ENCODE assay signal across 8 mouse cellular contexts in the genomic region with DNA sequence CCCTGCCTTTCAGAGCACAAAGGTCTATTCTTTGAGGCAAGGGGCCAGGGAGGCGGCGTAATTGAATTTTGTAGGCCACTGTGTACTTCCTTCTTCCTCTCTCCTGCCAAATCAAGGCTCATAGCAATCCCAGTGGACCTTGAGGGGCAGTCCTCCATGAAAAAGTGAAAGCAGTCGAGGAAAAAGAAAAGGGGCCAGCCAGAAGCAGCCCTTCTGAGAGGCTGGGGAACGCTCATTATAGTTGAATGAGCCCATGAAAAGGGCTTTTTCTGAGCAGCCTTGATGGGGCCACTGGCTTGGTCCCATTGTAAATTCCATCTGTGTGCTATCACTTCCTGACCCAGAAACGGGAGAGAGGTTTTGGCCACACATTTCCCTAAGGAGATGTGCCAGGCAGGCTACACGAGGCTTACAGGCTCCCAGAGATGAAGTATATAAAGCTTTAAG. TPM values are rescaled to one million over a fixed set of nuclear protein-coding genes. Genes with fewer than 3 reads are reported as not detected.
DNase-seq lines count a peak whose midpoint lies in the region; ATAC-seq lines count a peak whose summit lies in the region.

No protein-coding gene starts in this region.

- ATAC-seq in embryonic facial prominence, embryonic 13.5 days (ENCODE audit: insufficient number of reproducible peaks, insufficient read depth, low FRiP score, low TSS enrichment, low read depth) = 0 out of 2 replicates have a peak, but pooled peaks have one; percentile 62
- peak; percentile 83 for ATAC-seq in limb, embryonic 13.5 days (ENCODE audit: low FRiP score, low read depth)

- no peak overlapping the region for H3K9ac ChIP-seq in embryonic facial prominence, embryonic 13.5 days
- no peak overlapping the region for H3K9ac ChIP-seq in limb, embryonic 13.5 days

- H3K27me3 ChIP-seq in embryonic facial prominence, embryonic 13.5 days = no peaks in the 10 kb centered on the region
- H3K27me3 ChIP-seq in limb, embryonic 13.5 days = no peaks in the 10 kb centered on the region

- peaks cover 26% of the 10 kb centered on the region for H3K4me1 ChIP-seq in embryonic facial prominence, embryonic 13.5 days
- peaks cover 27% of the 10 kb centered on the region for H3K4me1 ChIP-seq in limb, embryonic 13.5 days

- no peak overlapping the region for H3K4me3 ChIP-seq in embryonic facial prominence, embryonic 13.5 days
- no peak overlapping the region for H3K4me3 ChIP-seq in limb, embryonic 13.5 days

- H3K9me3 ChIP-seq in embryonic facial prominence, embryonic 13.5 days = no peaks in the 10 kb centered on the region; the same call in 1 of the 2 replicates
- no peaks in the 10 kb centered on the region for H3K9me3 ChIP-seq in limb, embryonic 13.5 days

- DNase-seq in layer of hippocampus, adult 18-20 months (ENCODE audit: low spot score in 2 of 2) = peak; percentile 47 to 76
- DNase-seq in layer of hippocampus, postnatal 25 days (ENCODE audit: extremely low spot score in 1 of 2, low spot score in 1 of 2) = no peak
- peak; percentile 93 for DNase-seq in heart, adult 8-10 months (ENCODE audit: low spot score)
- DNase-seq in kidney, adult 18-20 months = peak; percentile 66
- DNase-seq in ovary, adult 18-20 months (ENCODE audit: low spot score) = peak; percentile 54
- DNase-seq in c-Kit-positive CD71-positive TER-119-positive erythroid progenitor cells, embryonic 14.5 days (ENCODE audit: low spot score) = no peak

- 21% methylated on average over 6 of the region's 6 CpGs for WGBS in embryonic facial prominence, embryonic 13.5 days
- WGBS in limb, embryonic 13.5 days = 31% methylated on average over 6 of the region's 6 CpGs

- H3K36me3 ChIP-seq in embryonic facial prominence, embryonic 13.5 days = no peaks in the 10 kb centered on the region
- H3K36me3 ChIP-seq in limb, embryonic 13.5 days = no peaks in the 10 kb centered on the region

- H3K4me2 ChIP-seq in embryonic facial prominence, embryonic 13.5 days = peak overlapping the region; percentile 10; the same call in 1 of the 2 replicates
- peak overlapping the region; percentile 41 for H3K4me2 ChIP-seq in limb, embryonic 13.5 days (replicated peaks)

- H3K27ac ChIP-seq in embryonic facial prominence, embryonic 13.5 days = peak overlapping the region; percentile 75
- peak overlapping the region; percentile 75 for H3K27ac ChIP-seq in limb, embryonic 13.5 days

RNA-seq across cellular contexts. Expression of a gene that starts 33.5 kb away (rescaled TPM):
- 10 to 100 TPM; 30.0 to 30.3 TPM for total RNA-seq in layer of hippocampus, adult 18-20 months (2021)
- total RNA-seq in layer of hippocampus, postnatal 25 days (2021) = 10 to 100 TPM; 34.3 to 42.3 TPM
- 55.0 and 55.9 TPM in 2 replicates for polyA plus RNA-seq in embryonic facial prominence, embryonic 13.5 days (2015; fragmentation: Nextera tagmentation; extraction: Ambion mirVana)
- 10 to 100 TPM; 20.1 to 24.8 (median 23.4) TPM for total RNA-seq in heart, adult 8-10 months (2022)
- polyA plus RNA-seq in limb, embryonic 13.5 days (2015; fragmentation: Nextera tagmentation; extraction: Ambion mirVana) = 42.3 and 44.1 TPM in 2 replicates

Comparison
In these comparisons a context has a peak if more than half of its experiments do, and no peak if none do; other contexts are left out.
1. DNase-seq: peak in layer of hippocampus, adult 18-20 months (2 of 2), heart, adult 8-10 months (single experiment), kidney, adult 18-20 months (single experiment) and ovary, adult 18-20 months (single experiment); none in layer of hippocampus, postnatal 25 days (0 of 2) and c-Kit-positive CD71-positive TER-119-positive erythroid progenitor cells, embryonic 14.5 days (single experiment).